Mouse (Mus musculus) embryonic facial prominence, embryonic 14.5 days (tissue): ENCODE data around the gene Ckmt2. TPM values are rescaled to one million over a fixed set of nuclear protein-coding genes. Genes with fewer than 3 reads are reported as not detected.

Experiments
- ATAC-seq: fragments of 200-750 bp; cut with Nextera tagmentation; 2 replicates; pipeline ENCODE4 v1.8.0; 2017; ENCODE audit warnings: low read depth, moderate number of reproducible peaks, moderate TSS enrichment
- DNase-seq: peaks from one replicate; pipeline ENCODE4 v3.0.0-alpha.2; 2015; ENCODE audit warnings: low spot score
- H3K27ac ChIP-seq: fragments of 300-500 bp; sonication (generic); replicated peaks from 2 replicates; pipeline ENCODE4 v1.5.1; 2014; ENCODE audit warnings: low read depth, mild to moderate bottlenecking, low read length, moderate library complexity
- H3K27me3 ChIP-seq: fragments of 300-500 bp; sonication (generic); replicated peaks from 2 replicates; pipeline ENCODE4 v1.6.1; 2014; ENCODE audit warnings: low read length; ENCODE audit not compliant: control insufficient read depth, insufficient read depth
- H3K36me3 ChIP-seq: fragments of 300-500 bp; sonication (generic); 2 replicates; pipeline ENCODE4 v1.6.1; 2014; ENCODE audit warnings: low read length, mixed read lengths; ENCODE audit not compliant: control insufficient read depth, insufficient read depth
- H3K4me1 ChIP-seq: fragments of 300-500 bp; sonication (generic); 2 replicates; pipeline ENCODE4 v1.6.1; 2014; ENCODE audit warnings: antibody characterized with exemption, low read length; ENCODE audit not compliant: control insufficient read depth, insufficient read depth
- H3K4me2 ChIP-seq: fragments of 300-500 bp; sonication (generic); 2 replicates; pipeline ENCODE4 v1.6.1; 2014; ENCODE audit warnings: low read depth, mild to moderate bottlenecking, low read length, moderate library complexity, mixed read lengths
- H3K4me3 ChIP-seq: fragments of 300-500 bp; sonication (generic); 2 replicates; pipeline ENCODE4 v1.5.1; 2014; ENCODE audit warnings: low read depth, mild to moderate bottlenecking, low read length
- H3K9ac ChIP-seq: fragments of 300-500 bp; sonication (generic); 2 replicates; pipeline ENCODE4 v1.6.1; 2014; ENCODE audit warnings: low read depth, mild to moderate bottlenecking, low read length, moderate library complexity, mixed read lengths
- H3K9me3 ChIP-seq: fragments of 300-500 bp; sonication (generic); 2 replicates; pipeline ENCODE4 v1.6.1; 2016; ENCODE audit warnings: low read length; ENCODE audit not compliant: control insufficient read depth
- WGBS: fragments of 180-500 bp; shearing (Covaris S2); extraction: QIAGEN DNeasy Blood & Tissue Kit; methylation state at CpG from one replicate; pipeline ENCODE4 v1.1.7; 2014; 5-methylcytosine and 5-hydroxymethylcytosine counted together
- polyA plus RNA-seq: library from polyadenylated mRNA; unstranded; fragments of >200 nt; fragmentation: Nextera tagmentation; extraction: Ambion mirVana; gene quantifications from 2 replicates; pipeline ENCODE4 v1.2.1, GENCODE M21; 2014

Gene Ckmt2
- polyA plus RNA-seq, 1 experiment from 2014 or later, result 17.7 TPM

DNA sequence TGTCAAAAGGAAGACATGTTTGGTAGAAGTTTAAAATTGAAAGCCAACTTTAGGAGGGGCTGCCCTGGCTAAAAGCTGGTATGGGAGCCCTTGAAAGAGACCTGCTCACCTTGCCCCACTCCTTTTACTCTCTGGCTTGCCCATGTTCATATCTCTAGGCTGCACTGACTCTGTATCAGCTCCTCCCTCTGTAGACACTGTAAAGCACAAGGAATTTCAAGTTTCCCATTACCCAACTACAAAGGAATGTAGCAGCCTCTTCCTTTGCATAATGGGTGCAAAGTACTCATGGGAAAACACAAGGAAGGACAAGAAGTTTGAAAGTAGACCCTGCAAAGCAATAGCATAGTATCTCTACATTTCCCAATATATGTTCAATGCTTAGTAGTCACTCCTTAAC, 34.5 kb upstream of the Ckmt2 start:
- Histone ChIP-seq H3K27me3 (no peaks in the 10 kb centered on the region), H3K4me1 (0 out of 2 replicates have a peak, but pooled peaks cover 5% of the 10 kb centered on the region), H3K9me3 (no peaks in the 10 kb centered on the region), H3K4me2 (no peak overlapping the region), H3K9ac (no peak overlapping the region), H3K4me3 (no peak overlapping the region), H3K27ac (no peak overlapping the region), H3K36me3 (no peaks in the 10 kb centered on the region)
- no peak for DNase-seq
- no peak for ATAC-seq

DNA sequence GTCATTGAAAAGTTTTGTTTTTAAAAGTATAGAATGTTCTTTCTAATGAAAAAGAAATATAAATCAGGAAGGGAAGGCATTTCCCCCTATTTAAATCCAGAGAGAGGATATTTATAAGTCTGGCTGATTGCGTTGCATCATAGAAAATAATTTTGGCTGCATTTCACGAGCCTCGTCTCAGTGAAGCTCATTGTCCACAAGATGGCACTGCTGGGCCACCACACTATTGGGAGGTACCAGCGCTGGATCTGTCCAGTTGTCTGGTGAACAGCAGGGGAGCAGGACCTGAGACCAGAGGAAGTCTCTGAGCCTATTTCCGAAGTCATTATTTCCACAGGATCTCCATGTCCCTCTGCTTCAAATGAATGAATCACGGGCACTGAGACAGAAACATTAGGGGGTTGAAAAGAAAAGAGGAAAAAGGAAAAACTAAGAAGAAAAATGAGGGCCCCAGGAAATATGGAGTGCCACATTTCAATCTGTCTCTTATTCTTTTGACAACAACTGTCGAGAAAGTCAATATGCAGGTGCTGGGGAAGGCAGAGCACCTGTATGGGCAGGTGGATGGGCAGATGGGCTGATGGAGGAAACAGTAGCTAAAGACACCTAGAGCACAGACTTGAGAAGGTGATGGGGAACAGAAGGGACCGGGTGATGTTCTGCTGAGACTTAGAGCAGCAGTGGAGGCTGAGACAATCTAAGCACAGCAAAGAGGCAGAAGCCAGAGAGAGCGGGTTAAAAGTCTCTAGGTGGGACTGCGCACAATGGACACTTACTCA, 31.7 kb upstream of the Ckmt2 start:
- WGBS, result 37% methylated on average over 10 of the region's 10 CpGs
- no peak overlapping the region for H3K27ac ChIP-seq
- peak; percentile 88 for ATAC-seq
- peak; percentile 93 for DNase-seq
- no peak overlapping the region for H3K4me2 ChIP-seq
- H3K9me3 ChIP-seq, result no peaks in the 10 kb centered on the region
- no peaks in the 10 kb centered on the region for H3K4me1 ChIP-seq
- H3K36me3 ChIP-seq, result no peaks in the 10 kb centered on the region
- no peaks in the 10 kb centered on the region for H3K27me3 ChIP-seq
- no peak overlapping the region for H3K4me3 ChIP-seq
- H3K9ac ChIP-seq, result no peak overlapping the region

- no peak overlapping the region for H3K27ac ChIP-seq
These were observed 29.7 kb upstream of the Ckmt2 start for GRCm38 (mm10) chr13:91906338-91906737.

GRCm38 (mm10) chr13:91896476-91896875, 19.8 kb upstream of the Ckmt2 start:
- ATAC-seq, result no peak
- 69% methylated on average over 1 of the region's 1 CpGs for WGBS
- Histone ChIP-seq H3K4me3 (no peak overlapping the region), H3K9me3 (no peaks in the 10 kb centered on the region), H3K4me1 (no peaks in the 10 kb centered on the region), H3K4me2 (no peak overlapping the region), H3K27ac (no peak overlapping the region), H3K9ac (no peak overlapping the region), H3K27me3 (no peaks in the 10 kb centered on the region), H3K36me3 (no peaks in the 10 kb centered on the region)
- DNase-seq, result no peak

More at GRCm38 (mm10) chr13:91906338-91906737, 29.7 kb upstream of the Ckmt2 start:
- Histone ChIP-seq H3K9ac (no peak overlapping the region), H3K9me3 (no peaks in the 10 kb centered on the region), H3K4me3 (no peak overlapping the region), H3K27me3 (no peaks in the 10 kb centered on the region), H3K36me3 (no peaks in the 10 kb centered on the region), H3K4me1 (no peaks in the 10 kb centered on the region), H3K4me2 (no peak overlapping the region)
- ATAC-seq, result no peak
- 62% methylated on average over 3 of the region's 3 CpGs for WGBS
- no peak for DNase-seq

DNA sequence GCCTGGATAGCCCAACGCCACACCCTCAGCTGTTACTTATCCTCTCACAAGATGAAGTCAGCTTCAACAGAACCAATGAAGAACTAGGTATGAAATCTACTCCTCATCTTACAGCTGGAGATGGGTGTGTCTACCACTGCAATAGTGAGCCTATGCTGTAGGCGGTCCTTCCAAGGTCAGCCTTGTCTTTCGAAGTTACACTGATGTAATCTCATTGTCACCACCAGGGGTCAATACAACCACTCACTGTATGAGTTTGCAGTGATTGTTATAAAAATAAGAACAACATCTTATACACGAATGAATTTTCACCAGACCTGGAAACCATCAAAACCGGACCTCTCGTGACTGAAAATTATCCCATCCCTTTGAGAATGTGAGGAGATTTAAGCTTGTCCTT, 16.4 kb upstream of the Ckmt2 start:
- no peak overlapping the region for H3K4me3 ChIP-seq
- WGBS, result 64% methylated on average over 6 of the region's 6 CpGs
- ATAC-seq (0 out of 2 replicates have a peak, but pooled peaks have one; percentile 6), DNase-seq (peak; percentile 27)
- H3K9ac ChIP-seq, result no peak overlapping the region
- H3K36me3 ChIP-seq, result no peaks in the 10 kb centered on the region
- no peak overlapping the region for H3K4me2 ChIP-seq
- H3K27me3 ChIP-seq, result no peaks in the 10 kb centered on the region
- H3K27ac ChIP-seq, result no peak overlapping the region
- H3K9me3 ChIP-seq, result no peaks in the 10 kb centered on the region
- no peaks in the 10 kb centered on the region for H3K4me1 ChIP-seq

- WGBS, result 88% methylated on average over 6 of the region's 6 CpGs
These were observed 13.4 kb upstream of the Ckmt2 start for GRCm38 (mm10) chr13:91890031-91890619.

DNA sequence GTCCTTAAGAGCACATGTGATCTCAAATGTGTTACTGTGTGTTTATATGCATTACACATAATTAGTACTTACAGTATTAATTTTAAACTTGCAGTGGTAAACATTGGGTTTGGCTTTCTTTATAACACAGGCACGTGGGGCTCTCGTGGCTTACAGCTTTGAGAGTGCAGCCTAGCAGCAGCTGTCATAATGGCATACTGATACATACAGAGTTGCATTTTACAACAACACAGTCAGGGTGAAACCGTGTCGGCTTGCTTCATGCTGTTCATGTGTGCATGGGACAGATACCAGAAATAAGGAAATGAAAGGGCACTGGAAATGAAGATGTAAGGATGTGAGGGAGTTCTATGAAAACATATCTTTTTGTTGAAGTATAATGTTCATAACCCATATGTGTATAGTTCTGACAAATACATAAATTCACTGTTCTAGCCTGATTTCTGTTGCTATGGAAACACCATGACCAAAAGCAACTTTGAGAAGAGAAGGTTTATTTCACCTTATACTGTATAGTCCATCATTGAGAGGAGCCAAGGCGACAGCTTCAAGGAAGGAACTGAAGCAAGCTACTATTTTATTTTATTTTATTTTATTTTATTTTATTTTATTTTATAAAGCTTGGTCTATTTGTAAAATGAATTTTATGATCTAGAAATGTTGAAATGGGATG, 8.2 kb upstream of the Ckmt2 start:
- ATAC-seq (no peak), DNase-seq (no peak)
- Histone ChIP-seq H3K9ac (no peak overlapping the region), H3K4me3 (no peak overlapping the region), H3K4me1 (no peaks in the 10 kb centered on the region), H3K4me2 (no peak overlapping the region), H3K27ac (no peak overlapping the region), H3K9me3 (no peaks in the 10 kb centered on the region), H3K36me3 (no peaks in the 10 kb centered on the region), H3K27me3 (no peaks in the 10 kb centered on the region)
- 74% methylated on average over 5 of the region's 5 CpGs for WGBS

More at GRCm38 (mm10) chr13:91890031-91890619, 13.4 kb upstream of the Ckmt2 start:
- H3K4me1 ChIP-seq, result no peaks in the 10 kb centered on the region
- H3K27me3 ChIP-seq, result no peaks in the 10 kb centered on the region
- H3K27ac ChIP-seq, result no peak overlapping the region
- no peak overlapping the region for H3K4me3 ChIP-seq
- H3K36me3 ChIP-seq, result no peaks in the 10 kb centered on the region
- DNase-seq (no peak), ATAC-seq (peak; percentile 30; the same call in 1 of the 2 replicates)
- no peak overlapping the region for H3K4me2 ChIP-seq
- H3K9ac ChIP-seq, result no peak overlapping the region
- no peaks in the 10 kb centered on the region for H3K9me3 ChIP-seq

DNA sequence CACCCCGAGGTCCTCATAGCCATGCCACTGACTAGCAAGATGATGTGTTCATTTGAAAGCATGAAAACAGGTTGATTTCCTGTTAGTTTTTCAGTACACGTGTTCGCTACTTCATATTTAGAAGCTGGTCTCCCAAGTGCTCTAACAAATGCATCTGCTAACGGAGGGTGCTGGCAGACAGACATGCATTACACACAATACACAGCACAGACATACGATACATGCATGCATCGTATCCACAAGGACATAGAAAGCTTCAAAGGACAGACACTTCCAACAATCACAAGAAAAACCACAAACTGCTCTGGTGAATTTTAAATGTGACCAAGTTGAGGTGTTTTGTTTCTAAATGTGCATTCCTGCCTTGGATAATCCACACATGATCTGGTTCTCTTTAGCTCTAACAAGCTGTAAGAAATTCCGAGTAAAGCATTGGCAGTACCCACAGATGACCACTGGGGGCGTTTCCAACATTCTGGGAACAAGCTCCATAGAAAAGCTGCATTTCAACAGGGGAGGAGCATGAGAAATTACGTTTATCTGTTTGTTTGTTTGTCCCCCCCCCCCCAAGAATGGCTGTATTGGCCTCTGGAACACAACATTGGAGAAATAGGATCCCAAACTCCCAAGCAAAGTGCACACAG, 5.3 kb upstream of the Ckmt2 start:
- Histone ChIP-seq H3K4me2 (no peak overlapping the region), H3K27me3 (no peaks in the 10 kb centered on the region), H3K9me3 (no peaks in the 10 kb centered on the region), H3K4me1 (no peaks in the 10 kb centered on the region), H3K9ac (no peak overlapping the region), H3K27ac (0 out of 2 replicates have a peak overlapping the region, but pooled peaks have one; percentile 39), H3K36me3 (no peaks in the 10 kb centered on the region), H3K4me3 (no peak overlapping the region)
- DNase-seq (peak; percentile 73), ATAC-seq (0 out of 2 replicates have a peak, but pooled peaks have one; percentile 41)
- WGBS, result 41% methylated on average over 9 of the region's 9 CpGs
